Mouse (Mus musculus) embryonic fibroblast, embryonic 13.5 days (primary cell): Measurements from ENCODE around the gene Atp6v0e2.
A peak's percentile ranks its signal among the peaks of the same experiment; 100 is the strongest.

Experiments
- CTCF ChIP-seq: IDR thresholded peaks from 2 replicates; pipeline ENCODE4 v1.5.1; 2011; ENCODE audit warnings: mild to moderate bottlenecking, control low read depth, low read length, moderate library complexity, borderline replicate concordance; ENCODE audit not compliant: insufficient read depth
- POLR2A ChIP-seq: IDR thresholded peaks from 2 replicates; pipeline ENCODE4 v1.6.1; 2011; ENCODE audit warnings: low read depth, mild to moderate bottlenecking, control low read depth, low read length, moderate library complexity

DNA sequence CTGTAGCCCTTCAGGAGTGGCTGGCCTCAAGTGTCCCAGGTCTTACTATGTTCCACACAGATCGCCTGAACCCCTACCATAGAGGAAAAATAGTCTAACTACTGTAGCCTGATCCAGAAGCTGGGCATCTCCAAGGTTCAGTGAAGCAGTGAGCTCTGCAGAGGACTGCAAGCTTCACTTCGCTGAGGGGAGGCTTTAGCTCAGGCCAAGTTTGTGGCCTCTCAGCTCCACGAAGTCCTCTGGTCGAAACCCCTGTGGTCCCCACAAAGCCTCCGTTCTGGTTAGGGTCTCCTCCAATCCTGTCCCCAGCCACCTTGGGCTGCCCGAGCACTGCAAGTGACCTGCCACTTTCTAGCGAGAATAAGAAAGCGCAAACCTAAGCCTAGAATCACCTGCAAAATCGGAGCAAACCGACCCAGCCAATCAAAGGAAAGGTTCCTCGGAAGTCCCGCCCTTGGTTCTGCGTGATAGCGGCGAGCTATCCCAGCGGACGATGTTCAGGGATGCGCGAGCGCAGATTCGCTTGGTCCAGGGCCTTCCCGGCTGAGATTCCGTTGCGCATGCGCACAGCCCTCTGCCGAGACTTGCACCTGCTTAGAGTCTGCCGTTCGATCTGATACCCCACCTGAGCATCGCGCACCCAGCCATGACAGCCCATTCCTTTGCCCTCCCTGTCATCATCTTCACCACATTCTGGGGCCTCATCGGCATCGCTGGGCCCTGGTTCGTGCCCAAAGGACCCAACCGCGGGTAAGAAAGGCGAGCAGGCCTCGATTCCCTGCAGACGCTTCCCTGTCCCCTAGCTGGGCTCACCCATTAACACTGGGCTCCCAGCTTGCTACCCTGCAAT is at the start of gene Atp6v0e2:
- TF ChIP-seq POLR2A (peak; percentile 24; the same call in 1 of the 2 replicates), CTCF (no peak)
